Mouse (Mus musculus): ENCODE data around the gene Bmp5.

The Bmp5 gene

DNA sequence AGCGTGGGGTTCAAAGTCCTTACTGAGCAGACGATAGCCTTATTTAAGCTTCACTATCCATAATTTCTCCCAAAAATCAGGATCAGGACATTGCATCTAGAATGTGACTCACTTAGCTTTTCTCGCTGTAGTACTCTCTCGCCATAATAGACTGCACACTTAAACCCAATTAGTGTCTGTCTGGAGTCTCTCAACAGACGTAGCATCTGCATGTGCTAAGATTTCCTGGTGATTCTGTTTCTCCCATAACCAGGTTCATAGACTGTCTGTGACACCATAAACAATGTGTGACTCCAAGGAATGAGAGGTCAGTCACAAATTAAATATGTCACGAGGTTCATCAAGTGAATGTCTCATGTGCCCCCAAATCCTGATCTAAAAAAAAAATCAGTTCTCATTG, 65.7 kb downstream of the Bmp5 start:
- DNase-seq (ENCODE audit: low read depth): no peak

- DNase-seq (ENCODE audit: low read depth): no peak
Measured at GRCm38 (mm10) chr9:75846010-75846409, 70.8 kb downstream of the Bmp5 start.

- DNase-seq (ENCODE audit: low read depth): no peak
Measured at GRCm38 (mm10) chr9:75850670-75851228, 75.6 kb downstream of the Bmp5 start.

- no peak for DNase-seq (ENCODE audit: low read depth)
Measured at GRCm38 (mm10) chr9:75858161-75858560, 83.0 kb downstream of the Bmp5 start.

DNA sequence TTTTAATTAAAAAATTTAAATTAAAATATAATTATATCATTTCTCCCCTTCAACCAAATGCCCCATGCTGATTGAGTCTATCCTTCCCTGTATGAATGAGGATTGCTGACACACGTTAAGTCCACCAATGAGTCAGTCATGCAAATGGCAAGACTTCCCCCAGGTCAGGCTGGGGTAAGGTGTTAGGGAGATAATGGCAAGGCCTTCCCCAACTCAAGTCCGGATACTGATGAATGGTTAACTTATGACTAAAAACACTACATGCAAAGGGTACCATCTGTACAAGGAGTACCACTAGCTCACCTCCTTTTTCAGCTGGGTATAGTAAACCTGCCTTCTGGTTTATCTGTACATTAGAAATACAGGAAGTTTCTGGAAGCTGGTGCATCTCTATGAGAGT, 83.8 kb downstream of the Bmp5 start:
- DNase-seq (ENCODE audit: low read depth): no peak

GRCm38 (mm10) chr9:75870332-75871177, 95.4 kb downstream of the Bmp5 start:
- DNase-seq (ENCODE audit: low read depth): no peak

GRCm38 (mm10) chr9:75876333-75876732, 101.2 kb downstream of the Bmp5 start:
- DNase-seq (ENCODE audit: low read depth): no peak

DNA sequence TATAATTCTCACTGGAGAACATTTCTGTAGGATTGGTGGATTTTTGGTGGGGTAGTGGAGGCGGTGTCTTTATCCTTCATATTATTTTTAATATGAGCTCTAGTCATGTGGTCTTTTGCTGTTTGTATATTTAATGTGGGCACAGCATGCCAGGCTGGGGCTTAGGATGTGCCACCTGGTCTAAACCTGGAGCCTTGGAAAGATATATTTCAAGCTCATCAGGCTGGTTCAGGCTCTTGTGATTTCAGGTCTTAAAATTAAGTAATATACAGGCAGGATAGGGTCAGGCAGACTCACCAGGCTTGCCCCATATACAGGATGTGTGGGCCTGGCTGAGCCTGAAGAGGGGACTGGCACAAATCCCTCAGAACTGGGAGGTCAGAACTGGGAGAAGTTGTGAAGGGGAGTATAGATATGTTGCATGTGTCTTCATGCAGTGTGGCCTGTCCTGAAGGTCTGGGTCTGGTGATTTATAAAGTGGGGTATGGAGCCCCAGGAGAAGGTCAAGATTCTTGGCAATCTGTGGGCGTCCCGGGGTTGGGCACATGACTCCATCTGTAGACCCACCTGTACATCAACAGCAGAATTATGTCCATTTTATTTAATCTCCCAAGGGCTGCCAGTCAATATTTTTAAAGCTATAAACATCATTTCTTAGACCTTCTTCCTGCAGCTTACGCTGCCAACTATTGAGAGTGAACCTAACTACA, 108.5 kb downstream of the Bmp5 start:
- DNase-seq (ENCODE audit: low read depth): no peak

DNA sequence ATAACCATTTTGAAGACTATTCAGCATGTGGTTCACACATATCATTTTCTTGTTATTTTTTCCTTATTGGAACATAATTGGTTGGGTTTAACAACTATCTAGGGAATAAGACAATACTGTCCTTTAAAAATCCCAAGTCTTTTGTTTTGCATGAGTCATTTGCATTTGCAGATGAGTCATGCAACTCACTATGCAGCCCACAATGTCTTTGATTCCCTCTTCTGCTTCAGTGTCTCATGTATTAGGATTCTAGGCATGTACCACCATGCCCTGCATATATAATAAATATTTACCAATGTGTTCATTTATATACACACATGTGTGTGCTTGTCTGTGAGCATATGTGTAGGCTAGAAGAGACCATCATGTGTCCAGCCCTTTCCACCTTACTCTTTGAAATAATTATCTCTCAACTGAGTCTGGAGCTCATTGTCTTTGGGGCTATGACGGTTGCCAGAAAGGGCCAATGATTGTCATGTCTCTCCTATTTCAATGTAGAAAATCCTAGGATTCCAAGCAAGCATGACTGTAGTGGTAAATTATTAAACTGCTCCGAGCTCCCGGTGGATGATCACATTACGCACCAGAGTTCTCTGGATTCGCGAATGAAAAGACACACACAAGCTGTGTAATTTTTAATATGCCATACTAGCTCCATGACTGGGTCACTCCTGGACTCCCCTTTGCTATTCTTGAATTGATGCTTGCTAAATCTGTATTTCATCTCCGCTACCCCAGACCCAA, 111.8 kb downstream of the Bmp5 start:
- DNase-seq (ENCODE audit: low read depth): no peak

GRCm38 (mm10) chr9:75896918-75897317, 121.8 kb downstream of the Bmp5 start:
- DNase-seq (ENCODE audit: low read depth): no peak

DNA sequence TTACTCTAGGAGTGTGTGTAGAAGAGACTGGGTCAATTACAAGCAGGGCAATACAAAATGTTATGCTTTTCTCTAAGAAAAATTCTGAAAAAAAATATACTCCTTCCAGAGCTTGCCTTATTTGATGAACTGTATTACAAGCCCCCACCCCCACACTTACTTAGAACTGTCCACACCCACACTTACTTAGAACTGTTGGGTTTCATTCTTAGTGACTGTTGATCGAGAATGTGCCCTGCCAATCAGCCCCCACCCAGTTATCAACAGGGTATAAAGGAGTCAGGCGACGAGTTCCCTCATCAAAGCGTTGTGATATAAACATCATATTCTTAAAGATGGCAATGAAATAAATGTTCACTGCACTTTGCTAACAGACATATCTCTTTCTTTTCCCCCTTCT, 122.9 kb downstream of the Bmp5 start:
- DNase-seq (ENCODE audit: low read depth): no peak

DNA sequence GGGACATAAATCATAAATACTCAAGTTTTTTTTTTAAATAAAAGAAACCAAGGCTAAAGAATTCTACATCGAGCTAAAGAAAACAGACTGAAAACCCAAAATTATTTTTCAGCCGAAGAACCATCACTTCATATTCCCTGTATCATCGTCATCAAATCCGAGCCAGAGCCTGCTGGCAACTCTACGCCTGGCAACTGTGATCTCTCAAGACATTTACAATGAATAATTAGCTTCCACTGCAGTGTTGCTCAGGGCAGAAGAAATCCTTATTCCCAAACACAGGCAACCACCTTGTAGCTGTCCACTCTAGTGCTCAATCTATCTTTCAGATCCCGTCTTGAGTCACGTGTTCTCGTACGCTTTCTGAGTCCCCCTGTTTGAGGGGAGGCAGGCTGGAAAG, 126.1 kb downstream of the Bmp5 start:
- DNase-seq (ENCODE audit: low read depth): no peak

- peak; percentile 19 for DNase-seq (ENCODE audit: low read depth)
Measured at GRCm38 (mm10) chr9:75905497-75905896, 130.3 kb downstream of the Bmp5 start.

- peak; percentile 64 for DNase-seq (ENCODE audit: low read depth)
Measured at GRCm38 (mm10) chr9:75910112-75910799, 135.1 kb downstream of the Bmp5 start.

GRCm38 (mm10) chr9:75911542-75911941, 136.4 kb downstream of the Bmp5 start:
- DNase-seq (ENCODE audit: low read depth): no peak

DNA sequence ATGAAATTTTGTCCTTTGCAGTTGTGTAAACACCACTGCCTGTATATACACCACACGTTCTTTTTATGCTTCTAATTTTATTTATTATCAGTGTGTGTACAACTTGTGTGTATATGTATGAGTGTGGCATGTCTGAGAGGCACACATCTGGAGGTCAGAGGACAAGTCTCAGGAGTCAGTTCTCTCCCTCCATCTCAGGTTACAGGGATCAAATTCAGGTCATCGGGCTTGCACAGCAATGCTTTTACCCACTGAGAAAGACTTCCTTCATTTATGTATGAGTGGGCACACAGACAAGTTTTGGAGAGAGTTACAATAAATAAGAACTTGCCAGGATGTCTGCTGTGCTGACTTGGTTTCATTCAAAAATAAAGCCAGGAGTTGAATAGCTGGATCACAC, 140.9 kb downstream of the Bmp5 start:
- DNase-seq (ENCODE audit: low read depth): peak; percentile 14

GRCm38 (mm10) chr9:75927196-75927880, 152.2 kb downstream of the Bmp5 start:
- DNase-seq (ENCODE audit: low read depth): peak; percentile 2

DNA sequence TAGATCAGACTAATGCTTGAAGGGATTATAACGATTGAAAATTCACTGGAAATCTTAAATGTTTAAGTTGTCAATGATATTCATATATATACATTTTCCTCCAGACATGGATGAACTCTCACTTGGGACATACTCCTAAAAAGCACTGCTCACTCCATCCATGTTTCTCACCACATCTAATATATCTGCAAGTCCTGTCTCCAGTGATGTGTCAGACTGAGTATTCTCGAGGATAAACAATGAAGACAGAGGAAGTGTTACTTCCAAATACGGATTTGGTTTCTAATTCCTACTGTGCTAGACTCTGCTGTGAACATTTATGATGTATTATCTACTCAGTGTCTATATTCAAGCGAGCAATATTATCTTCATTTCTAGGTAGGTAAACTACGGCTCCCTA, 152.9 kb downstream of the Bmp5 start:
- no peak for DNase-seq (ENCODE audit: low read depth)

GRCm38 (mm10) chr9:75944663-75945062, 169.5 kb downstream of the Bmp5 start:
- DNase-seq (ENCODE audit: low read depth): peak; percentile 52

Measured in NIH3T3 (cell line).